Mouse (Mus musculus) neutrophil, adult 65 days (primary cell): Measurements from ENCODE around the gene Bckdha. TPM values are rescaled to one million over a fixed set of nuclear protein-coding genes. Genes with fewer than 3 reads are reported as not detected.

Experiments used
- total RNA-seq: library from RNA; stranded (reverse); gene quantifications from 2 replicates; pipeline ENCODE4 v1.2.4, GENCODE M21; 2023

Bckdha gene
- 32.4 and 39.2 TPM in 2 replicates for total RNA-seq

GRCm38 (mm10) chr7:25658657-25659472 is at the start of gene Bckdha, which contains the start of gene Exosc5:
Gene Bckdha (minus strand): TSS chr7:25658981.
Gene Exosc5 (plus strand): TSS chr7:25659164.

DNA sequence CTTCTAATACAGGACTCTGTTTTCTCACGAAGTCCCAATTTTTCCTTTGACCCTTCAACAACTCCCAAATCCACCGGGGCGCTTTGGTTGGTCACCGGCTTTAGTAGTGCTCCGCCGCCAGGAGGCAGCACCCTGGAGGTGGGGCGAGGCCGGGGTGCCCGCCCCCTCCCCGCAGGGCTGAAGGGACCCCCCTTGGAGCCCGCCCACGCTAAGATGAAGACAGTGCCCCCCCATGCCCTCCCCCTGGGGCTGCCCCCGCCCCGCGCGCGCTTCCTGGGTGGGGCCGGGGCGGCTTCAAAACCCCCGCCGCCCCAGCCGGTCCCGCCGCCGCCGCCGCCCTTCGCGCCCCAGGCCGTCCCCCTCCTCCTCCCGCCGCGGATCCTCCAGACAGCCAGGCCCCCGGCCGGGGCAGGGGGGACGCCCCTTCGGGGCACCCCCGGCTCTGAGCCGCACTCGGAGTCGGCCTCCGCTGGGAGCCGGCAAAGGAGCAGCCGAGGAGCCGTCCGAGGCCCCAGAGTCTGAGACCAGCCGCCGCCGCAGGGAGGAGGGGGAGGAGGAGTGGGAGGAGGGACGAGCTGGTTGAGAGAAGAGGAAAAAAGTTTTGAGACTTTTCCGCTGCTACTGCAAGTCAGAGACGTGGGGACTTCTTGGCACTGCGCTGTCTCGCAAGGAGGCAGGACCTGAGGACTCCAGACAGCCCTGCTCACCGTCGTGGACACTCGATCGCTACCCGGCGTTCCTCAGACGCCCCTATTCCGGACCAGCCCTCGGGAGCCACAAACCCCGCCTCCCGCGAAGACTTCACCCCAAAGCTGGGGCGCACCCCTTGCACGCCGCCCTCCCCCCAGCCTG is 28.1 kb upstream of the Bckdha start, which contains the start of gene Tgfb1:
Gene Tgfb1 (plus strand): TSS at position 323 of the 852 bp plus-strand sequence.

DNA sequence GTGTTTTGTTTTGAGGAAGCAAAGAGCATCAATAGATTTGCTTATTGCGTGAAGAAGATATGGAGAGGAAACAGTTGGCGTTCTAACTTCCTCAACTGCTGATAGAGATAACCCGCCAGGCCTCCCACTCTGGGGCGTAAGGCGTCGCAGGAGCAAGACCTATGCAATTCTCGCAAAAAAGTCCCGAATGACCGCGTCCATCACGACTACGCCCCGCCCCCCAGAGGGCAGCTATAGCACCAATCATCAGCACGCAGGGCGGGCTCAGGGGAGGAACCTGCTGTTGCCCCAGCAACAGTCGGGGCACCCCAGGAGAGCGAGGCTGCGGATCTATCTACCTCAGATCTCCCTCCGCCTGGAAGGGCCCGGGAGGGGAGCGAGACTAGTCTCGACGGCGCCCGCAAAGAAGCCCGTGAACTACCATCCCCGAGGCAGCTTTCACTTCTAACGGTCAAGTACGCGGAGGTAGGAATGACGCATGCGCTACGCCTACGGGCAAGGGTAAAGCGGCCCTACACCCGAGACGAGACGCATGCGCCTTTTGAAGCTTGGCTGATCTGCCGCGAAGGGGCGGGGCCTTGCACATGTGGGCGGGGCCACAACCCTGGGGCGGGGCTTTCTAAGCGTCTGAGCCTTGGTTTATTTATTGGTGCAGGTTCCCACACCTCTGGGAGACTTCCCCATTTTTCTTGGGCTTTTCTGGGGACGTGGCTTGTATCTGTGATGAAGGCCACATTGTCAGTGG is 21.9 kb upstream of the Bckdha start, which contains the start of gene B9d2:
Gene B9d2 (plus strand): TSS at position 267 of the 745 bp plus-strand sequence.

GRCm38 (mm10) chr7:25674719-25675300 is 16.0 kb upstream of the Bckdha start, which contains the start of gene Tmem91:
Gene Tmem91 (minus strand): TSS chr7:25675166.

DNA sequence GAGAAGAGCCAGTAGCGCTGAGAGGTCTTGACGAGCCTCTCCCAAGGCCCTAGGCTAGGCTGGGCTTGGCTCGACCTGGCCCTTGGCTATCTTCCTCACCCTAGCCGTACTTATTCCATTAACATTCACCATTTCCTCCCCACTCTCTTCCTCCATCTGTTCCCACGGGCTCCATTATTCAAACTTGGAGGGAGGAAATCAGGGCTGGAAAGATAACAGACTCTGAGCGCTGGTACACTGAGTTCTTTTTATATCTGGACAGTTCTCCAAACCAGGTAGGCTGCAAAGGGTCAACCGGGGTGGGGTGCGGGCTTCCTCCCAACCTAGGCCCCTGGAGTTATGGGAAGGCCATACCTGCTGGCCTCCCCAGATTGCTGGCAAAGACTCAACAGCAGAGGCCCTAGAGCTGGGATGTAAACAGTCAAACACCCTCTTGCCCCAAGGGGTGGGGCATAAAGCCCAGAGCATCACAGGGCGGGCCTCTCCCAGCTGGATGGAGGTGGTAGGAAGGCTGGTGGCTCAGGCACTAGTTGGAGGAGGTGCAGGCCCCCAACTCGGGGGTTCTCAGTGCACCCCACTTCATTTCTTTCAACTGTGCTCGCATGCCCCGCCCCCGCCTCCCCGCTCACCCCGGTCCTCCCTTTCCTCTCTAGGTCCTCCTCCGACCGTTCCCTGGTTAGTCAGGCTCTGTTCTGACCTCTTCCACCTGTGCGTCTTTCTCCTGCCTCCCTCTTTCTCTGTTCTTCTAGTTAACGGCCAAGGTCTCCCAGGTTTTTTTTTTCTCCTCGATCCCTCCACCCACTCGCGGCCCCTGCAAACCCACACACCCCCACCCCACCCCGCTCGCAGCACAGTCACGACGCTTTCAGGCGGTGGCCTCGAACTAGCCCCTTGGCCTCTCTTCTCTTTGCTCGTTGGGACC is 32.0 kb downstream of the Bckdha start, which contains the start of gene B3gnt8:
Gene B3gnt8 (plus strand): TSS at position 146 of the 922 bp plus-strand sequence.

DNA sequence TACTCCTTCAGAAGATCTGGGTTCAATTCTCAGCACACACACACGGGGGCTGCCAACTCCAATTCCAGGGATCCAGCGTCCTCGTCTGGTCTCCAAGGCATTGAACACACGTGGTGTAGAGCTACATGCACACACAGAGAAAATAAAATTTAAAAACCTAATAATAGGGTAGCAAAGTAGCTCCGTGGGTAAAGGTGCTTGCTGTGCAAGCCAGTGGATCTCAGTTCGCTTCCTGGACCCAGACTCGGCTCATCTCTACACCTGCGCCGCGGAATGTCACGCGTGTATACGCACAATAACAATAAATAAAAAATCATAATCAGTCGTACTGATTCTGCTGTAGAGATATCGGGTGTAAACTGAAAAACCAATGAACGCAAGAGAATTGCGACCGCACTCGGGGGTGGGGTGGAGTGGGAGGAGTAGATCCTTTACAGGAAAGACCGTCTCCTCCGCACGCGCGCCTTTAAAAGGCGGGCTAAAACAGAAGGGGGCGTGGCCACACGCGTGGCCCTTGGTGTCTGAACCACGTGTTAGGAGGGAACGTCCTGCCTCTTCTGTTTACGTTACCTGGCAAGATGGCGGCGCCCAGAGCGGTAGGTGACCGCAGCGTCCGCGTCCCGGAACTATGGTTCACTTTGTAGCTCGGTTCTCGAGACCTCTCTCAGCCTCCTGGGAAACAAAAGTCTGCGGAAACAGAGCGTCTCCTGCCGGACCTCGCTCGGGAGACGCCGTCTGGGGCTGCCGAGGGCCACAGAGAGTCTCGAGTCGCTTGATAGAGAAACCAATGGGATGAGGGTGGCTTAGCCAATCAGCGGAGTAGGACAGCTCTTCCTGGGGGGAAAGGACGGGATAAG is 39.7 kb downstream of the Bckdha start, which contains the start of gene Dmac2:
Gene Dmac2 (plus strand): TSS at position 550 of the 857 bp plus-strand sequence.

GRCm38 (mm10) chr7:25615706-25616011 is 43.1 kb downstream of the Bckdha start, which contains the start of gene Erich4:
Gene Erich4 (minus strand): TSS chr7:25615892.

Other genes starting within 250 kb of the Bckdha start
- gene Cxcl17, start 246.1 kb downstream of the Bckdha start, total RNA-seq, result not detected in 2 replicates
- gene Ceacam1, start 181.4 kb downstream of the Bckdha start, total RNA-seq, result 225 and 283 TPM in 2 replicates
- gene Ceacam2, start 119.1 kb downstream of the Bckdha start, total RNA-seq, result 31.1 and 36.1 TPM in 2 replicates
- not detected in 2 replicates for gene Erich4, start 43.1 kb downstream of the Bckdha start, total RNA-seq
- gene Dmac2, start 39.6 kb downstream of the Bckdha start, total RNA-seq, result 22.0 and 31.8 TPM in 2 replicates
- 14.4 and 15.7 TPM in 2 replicates for gene B3gnt8, start 32.3 kb downstream of the Bckdha start, total RNA-seq
- 22.3 and 26.5 TPM in 2 replicates for gene Exosc5, start 183 bp upstream of the Bckdha start, total RNA-seq
- 1.3 TPM in 1 of 2 replicates, not detected in the other for gene Tmem91, start 16.2 kb upstream of the Bckdha start, total RNA-seq
- gene B9d2, start 21.8 kb upstream of the Bckdha start, total RNA-seq, result 25.7 and 26.9 TPM in 2 replicates
- gene Tgfb1, start 28.0 kb upstream of the Bckdha start, total RNA-seq, result 140 and 147 TPM in 2 replicates
- 72.3 and 86.5 TPM in 2 replicates for gene Ccdc97, start 60.1 kb upstream of the Bckdha start, total RNA-seq
- 210 and 238 TPM in 2 replicates for gene Hnrnpul1, start 95.8 kb upstream of the Bckdha start, total RNA-seq
- gene Axl, start 129.7 kb upstream of the Bckdha start, total RNA-seq, result 1.1 and 2.0 TPM in 2 replicates
- not detected in 2 replicates for gene Cyp2s1, start 157.9 kb upstream of the Bckdha start, total RNA-seq
- gene Cyp2b10, start 238.6 kb upstream of the Bckdha start, total RNA-seq, result not detected in 2 replicates